Comparison of ENCODE assay signal across 10 mouse cellular contexts in genomic region chr4:133094255-133094654, GRCm38 (mm10). TPM values are rescaled to one million over a fixed set of nuclear protein-coding genes. Genes with fewer than 3 reads are reported as not detected.
DNase-seq lines count a peak whose midpoint lies in the region; ATAC-seq and TF ChIP-seq lines count a peak whose summit lies in the region.
"Had no signal": no experiment of that assay in that cellular context is flagged by ENCODE, and none has a peak within 500 bp of the region (broad histone marks: within the 10 kb centered on the region; RNA-seq: fewer than 3 reads in every experiment).

No protein-coding gene starts in this region.

- H3K36me3 ChIP-seq in heart, postnatal 0 days (replicated peaks; ENCODE audit: control insufficient read depth, insufficient read depth, low read length) = no peaks in the 10 kb centered on the region
- no peaks in the 10 kb centered on the region for H3K36me3 ChIP-seq in ES-Bruce4 (ENCODE audit: control insufficient read depth, insufficient read depth, low read length, poor library complexity, severe bottlenecking)
- H3K36me3 ChIP-seq in embryonic facial prominence, embryonic 13.5 days = no peaks in the 10 kb centered on the region
- H3K36me3 ChIP-seq in limb, embryonic 10.5 days = no peaks in the 10 kb centered on the region

- H3K9me3 ChIP-seq in heart, postnatal 0 days (replicated peaks; ENCODE audit: control insufficient read depth, low read length) = no peaks in the 10 kb centered on the region
- no peaks in the 10 kb centered on the region for H3K9me3 ChIP-seq in ES-Bruce4 (replicated peaks; ENCODE audit: control insufficient read depth, insufficient read depth, low read length, poor library complexity, severe bottlenecking)
- no peaks in the 10 kb centered on the region for H3K9me3 ChIP-seq in embryonic facial prominence, embryonic 13.5 days
- no peaks in the 10 kb centered on the region for H3K9me3 ChIP-seq in limb, embryonic 10.5 days (replicated peaks)

- TF ChIP-seq CTCF in heart, postnatal 0 days (IDR thresholded peaks at IDR 0.05; ENCODE audit: low read depth) = no peak
- TF ChIP-seq CTCF in ES-Bruce4 (IDR thresholded peaks at IDR 0.05; ENCODE audit: low read depth, low read length) = no peak

- no peaks in the 10 kb centered on the region for H3K27me3 ChIP-seq in heart, postnatal 0 days (ENCODE audit: control insufficient read depth, insufficient read depth, low read length)
- H3K27me3 ChIP-seq in ES-Bruce4 (ENCODE audit: control insufficient read depth, insufficient read depth, low read length, poor library complexity, severe bottlenecking) = no peaks in the 10 kb centered on the region
- H3K27me3 ChIP-seq in embryonic facial prominence, embryonic 13.5 days = no peaks in the 10 kb centered on the region
- H3K27me3 ChIP-seq in limb, embryonic 10.5 days (ENCODE audit: low read depth, poor library complexity, severe bottlenecking) = 0 out of 2 replicates have a peak, but pooled peaks cover 9% of the 10 kb centered on the region

- no peak overlapping the region for H3K9ac ChIP-seq in heart, postnatal 0 days (replicated peaks; ENCODE audit: low read depth, low read length)
- peak overlapping the region; percentile 6; the same call in 1 of the 2 replicates for H3K9ac ChIP-seq in ES-Bruce4 (ENCODE audit: low read depth, poor library complexity, severe bottlenecking)
- peak overlapping the region; percentile 32; the same call in 1 of the 2 replicates for H3K9ac ChIP-seq in embryonic facial prominence, embryonic 13.5 days

- WGBS in heart, postnatal 0 days = 46% methylated on average over 1 of the region's 1 CpGs
- WGBS in embryonic facial prominence, embryonic 13.5 days = 42% methylated on average over 1 of the region's 1 CpGs
- WGBS in limb, embryonic 10.5 days = 50% methylated on average over 1 of the region's 1 CpGs

- H3K4me1 ChIP-seq in heart, postnatal 0 days (ENCODE audit: control insufficient read depth, insufficient read depth) = peaks cover 56% of the 10 kb centered on the region
- peaks cover 10% of the 10 kb centered on the region for H3K4me1 ChIP-seq in ES-Bruce4 (ENCODE audit: control insufficient read depth, insufficient read depth, low read length)
- peaks cover 63% of the 10 kb centered on the region for H3K4me1 ChIP-seq in embryonic facial prominence, embryonic 13.5 days
- H3K4me1 ChIP-seq in limb, embryonic 10.5 days = peaks cover 66% of the 10 kb centered on the region

- no peak for TF ChIP-seq POLR2A in ES-Bruce4 (IDR thresholded peaks at IDR 0.05; ENCODE audit: insufficient read depth, low read length)

- H3K4me3 ChIP-seq in heart, postnatal 0 days (ENCODE audit: low read depth, low read length) = no peak overlapping the region
- no peak overlapping the region for H3K4me3 ChIP-seq in ES-Bruce4 (ENCODE audit: low read depth, low read length)
- H3K4me3 ChIP-seq in embryonic facial prominence, embryonic 13.5 days = no peak overlapping the region
- no peak overlapping the region for H3K4me3 ChIP-seq in limb, embryonic 10.5 days

- no peak overlapping the region for H3K4me2 ChIP-seq in heart, postnatal 0 days (ENCODE audit: low read depth, low read length)
- H3K4me2 ChIP-seq in embryonic facial prominence, embryonic 13.5 days = no peak overlapping the region

- H3K27ac ChIP-seq in heart, postnatal 0 days (ENCODE audit: low read depth) = peak overlapping the region; percentile 90
- H3K27ac ChIP-seq in ES-Bruce4 (ENCODE audit: insufficient read depth, low read length) = peak overlapping the region; percentile 71
- H3K27ac ChIP-seq in embryonic facial prominence, embryonic 13.5 days = no peak overlapping the region
- H3K27ac ChIP-seq in limb, embryonic 10.5 days = peak overlapping the region; percentile 91

- DNase-seq in heart, postnatal 0 days (ENCODE audit: low spot score) = no peak
- no peak for DNase-seq in heart, postnatal 4 days
- no peak for DNase-seq in limb, embryonic 10.5 days (ENCODE audit: low spot score)
- no peak for DNase-seq in layer of hippocampus, postnatal 36 days
- no peak for DNase-seq in adrenal gland, adult 18-20 months (ENCODE audit: low spot score in 2 of 2)
- no peak for DNase-seq in frontal cortex, postnatal 10 days (ENCODE audit: low spot score in 2 of 2)
- DNase-seq: kidney, adult 11 months; lung, adult 18-20 months had no signal

- TF ChIP-seq EP300 in heart, postnatal 0 days (IDR thresholded peaks at IDR 0.05; ENCODE audit: low read depth) = no peak
- TF ChIP-seq EP300 in ES-Bruce4 (IDR thresholded peaks at IDR 0.05; ENCODE audit: insufficient read depth, low read depth, low read length) = peak; percentile 74

- no peak for ATAC-seq in heart, postnatal 0 days (ENCODE audit: insufficient read depth, low read depth)
- ATAC-seq in embryonic facial prominence, embryonic 13.5 days (ENCODE audit: insufficient number of reproducible peaks, insufficient read depth, low FRiP score, low TSS enrichment, low read depth) = no peak

RNA-seq across cellular contexts. Expression of gene Wasf2, which starts 36.0 kb away (rescaled TPM):
- 54.5 and 119 TPM in 2 replicates for total RNA-seq in heart, postnatal 0 days (2014; rRNA removed; ENCODE audit: low replicate concordance)
- polyA plus RNA-seq in heart, postnatal 0 days (2015; fragmentation: Nextera tagmentation; extraction: Ambion mirVana) = 55.4 and 62.4 TPM in 2 replicates
- total RNA-seq in heart, postnatal 4 days (2021) = 100 to 1,000 TPM; 141 to 149 TPM
- 102 and 103 TPM in 2 replicates for polyA plus RNA-seq in ES-Bruce4 (2011; ENCODE audit: insufficient read depth, insufficient read length, low read depth, missing spikeins)
- polyA plus RNA-seq in embryonic facial prominence, embryonic 13.5 days (2015; fragmentation: Nextera tagmentation; extraction: Ambion mirVana) = 118 and 142 TPM in 2 replicates
- 62.9 and 73.7 TPM in 2 replicates for polyA plus RNA-seq in limb, embryonic 10.5 days (2016; fragmentation: Nextera tagmentation; extraction: Ambion mirVana)
- 10 to 100 TPM; 28.7 to 32.8 TPM for total RNA-seq in layer of hippocampus, postnatal 36 days (2021)
- 100 to 1,000 TPM in 1 of 2 experiments, 10 to 100 TPM in 1; 97.5 to 102 TPM for total RNA-seq in adrenal gland, adult 18-20 months (2021)
